Mouse (Mus musculus): ENCODE results near the gene Ednra. TPM values are rescaled to one million over a fixed set of nuclear protein-coding genes. Genes with fewer than 3 reads are reported as not detected.

Ednra gene
- polyA plus RNA-seq (2012; ENCODE audit: low replicate concordance): 0.16 TPM in 1 of 2 replicates, not detected in the other

DNA sequence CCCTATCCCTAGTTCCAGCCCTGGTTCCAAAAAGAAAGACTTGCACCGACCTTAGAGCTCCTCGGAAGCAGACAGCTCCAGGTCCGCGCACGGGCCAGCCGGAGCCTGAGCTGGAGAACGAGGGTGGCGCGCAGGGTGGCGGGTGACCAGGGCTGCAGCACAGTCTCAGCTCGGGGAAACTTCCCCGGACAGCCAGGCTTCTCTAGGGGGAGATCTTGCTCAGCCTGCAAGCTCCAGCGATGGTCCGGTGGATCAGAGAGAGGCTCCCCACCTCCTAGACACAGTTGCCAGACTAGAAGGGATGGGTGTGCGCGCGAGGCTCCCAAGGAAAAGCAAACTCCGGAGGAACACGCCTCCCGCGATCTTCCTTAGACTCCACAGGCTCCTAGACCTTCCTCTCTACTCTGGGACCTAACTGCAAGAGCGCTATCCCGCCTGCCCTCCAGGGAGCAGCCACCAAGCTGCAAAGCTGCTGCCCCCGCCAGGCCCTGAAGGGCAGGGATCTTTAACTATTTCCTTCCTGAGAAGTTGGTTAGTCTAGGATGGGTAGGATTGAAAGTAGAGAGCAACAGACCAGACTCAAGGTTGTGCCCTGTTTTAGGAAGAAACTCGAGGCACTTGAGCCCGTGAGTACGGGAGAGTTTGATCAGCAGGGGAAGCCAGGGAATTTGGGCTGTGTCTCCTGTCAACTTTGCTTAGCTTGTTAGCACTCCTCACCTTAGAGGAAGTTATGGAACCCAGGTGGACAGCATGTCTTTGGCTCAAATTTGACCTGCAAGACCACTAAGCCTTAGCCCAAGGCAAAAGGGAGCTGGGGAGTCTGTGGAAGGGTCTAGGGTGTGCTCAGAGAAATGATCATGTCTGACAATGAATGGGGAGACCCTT is at the start of gene Ednra:
TSS of gene Ednra (minus strand) at position 419 of the 885 bp plus-strand sequence.

Other genes starting within 250 kb of the Ednra start
- 6.2 and 6.7 TPM in 2 replicates for gene Arhgap10, start 206.5 kb downstream of the Ednra start, polyA plus RNA-seq (2012; ENCODE audit: low replicate concordance)
- 4.0 and 4.8 TPM in 2 replicates for gene Prmt9, start 175.1 kb downstream of the Ednra start, polyA plus RNA-seq (2012; ENCODE audit: low replicate concordance)
- 3.2 and 5.4 TPM in 2 replicates for gene Tmem184c, start 113.8 kb downstream of the Ednra start, polyA plus RNA-seq (2012; ENCODE audit: low replicate concordance)

Data from leukemia stem cell, adult 10-12 weeks (primary cell).